Comparison of ENCODE assay signal across 9 mouse cellular contexts in the genomic region with DNA sequence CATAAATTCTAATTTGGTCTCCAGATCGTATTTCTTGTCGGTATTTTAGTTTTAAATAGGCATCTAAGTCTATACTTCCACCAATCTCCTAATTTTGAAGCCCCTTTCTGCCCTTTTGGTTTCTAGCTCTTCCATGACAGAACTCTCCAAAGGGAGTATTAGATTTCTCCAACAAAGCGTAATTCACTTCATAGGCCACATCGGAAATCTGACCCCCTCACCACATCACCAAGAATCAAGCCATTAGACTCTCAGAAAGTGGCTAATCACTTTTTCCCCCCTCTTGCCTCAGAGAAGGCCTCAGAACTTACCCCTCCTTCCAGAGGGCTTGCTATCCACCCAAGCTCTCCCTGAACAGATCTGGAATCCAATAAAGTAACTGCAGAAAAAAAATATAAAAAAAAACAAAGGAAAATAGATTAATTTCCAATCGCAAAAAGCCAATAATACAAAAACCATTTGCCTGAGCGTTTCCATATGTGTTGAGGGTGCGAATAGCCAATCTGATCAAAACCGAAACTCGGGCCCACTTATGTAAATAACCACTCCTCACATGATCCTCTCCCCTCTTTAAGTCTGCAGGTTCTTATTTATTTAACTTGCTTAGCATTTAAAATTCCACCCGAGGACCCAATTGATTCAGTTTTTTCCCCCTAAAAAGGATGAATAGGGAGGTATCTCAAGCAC. TPM values are rescaled to one million over a fixed set of nuclear protein-coding genes. Genes with fewer than 3 reads are reported as not detected.
A peak's percentile ranks its signal among the peaks of the same experiment; 100 is the strongest.
DNase-seq lines count a peak whose midpoint lies in the region; ATAC-seq and TF ChIP-seq lines count a peak whose summit lies in the region.
"Had no signal": no experiment of that assay in that cellular context is flagged by ENCODE, and none has a peak within 500 bp of the region (broad histone marks: within the 10 kb centered on the region; RNA-seq: fewer than 3 reads in every experiment).

No protein-coding gene starts in this region.

- H3K4me3 ChIP-seq in kidney, embryonic 15.5 days (replicated peaks), result peak overlapping the region; percentile 73
- peak overlapping the region; percentile 73 for H3K4me3 ChIP-seq in embryonic facial prominence, embryonic 11.5 days (ENCODE audit: low read depth, low read length)
- H3K4me3 ChIP-seq in hindbrain, embryonic 14.5 days (replicated peaks; ENCODE audit: low read length), result peak overlapping the region; percentile 66
- no peak overlapping the region for H3K4me3 ChIP-seq in myocyte

- no peak overlapping the region for H3K9ac ChIP-seq in kidney, embryonic 15.5 days
- H3K9ac ChIP-seq in embryonic facial prominence, embryonic 11.5 days (replicated peaks; ENCODE audit: low read length), result peak overlapping the region; percentile 81; the same call in 1 of the 2 replicates
- peak overlapping the region; percentile 65 for H3K9ac ChIP-seq in hindbrain, embryonic 14.5 days

- no peak overlapping the region for H3K27ac ChIP-seq in kidney, embryonic 15.5 days
- no peak overlapping the region for H3K27ac ChIP-seq in embryonic facial prominence, embryonic 11.5 days (replicated peaks; ENCODE audit: low read depth, low read length)
- H3K27ac ChIP-seq in hindbrain, embryonic 14.5 days, result peak overlapping the region; percentile 82

- H3K36me3 ChIP-seq in kidney, embryonic 15.5 days, result peaks cover 13% of the 10 kb centered on the region; the same call in 1 of the 2 replicates
- no peaks in the 10 kb centered on the region for H3K36me3 ChIP-seq in embryonic facial prominence, embryonic 11.5 days (replicated peaks; ENCODE audit: control insufficient read depth, insufficient read depth, low read depth, low read length)
- peaks cover 9% of the 10 kb centered on the region for H3K36me3 ChIP-seq in hindbrain, embryonic 14.5 days (replicated peaks; ENCODE audit: control insufficient read depth, insufficient read depth)
- no peaks in the 10 kb centered on the region for H3K36me3 ChIP-seq in myocyte (ENCODE audit: control insufficient read depth, insufficient read depth)

- H3K9me3 ChIP-seq in kidney, embryonic 15.5 days (replicated peaks), result no peaks in the 10 kb centered on the region
- H3K9me3 ChIP-seq in embryonic facial prominence, embryonic 11.5 days (replicated peaks; ENCODE audit: control insufficient read depth, low read length), result no peaks in the 10 kb centered on the region
- H3K9me3 ChIP-seq in hindbrain, embryonic 14.5 days (ENCODE audit: control insufficient read depth, low read length), result no peaks in the 10 kb centered on the region

- TF ChIP-seq POLR2A in myocyte (IDR thresholded peaks at IDR 0.05; ENCODE audit: insufficient read length, low read depth), result no peak

- no peak for DNase-seq in kidney, postnatal 10 days
- peak; percentile 68 for DNase-seq in embryonic facial prominence, embryonic 11.5 days (ENCODE audit: low spot score)
- DNase-seq in hindbrain, embryonic 14.5 days (ENCODE audit: low spot score), result no peak
- DNase-seq in layer of hippocampus, adult 8-10 months (ENCODE audit: low spot score in 2 of 2), result no peak
- no peak for DNase-seq in layer of hippocampus, adult 18-20 months (ENCODE audit: low spot score in 2 of 2)
- no peak for DNase-seq in adrenal gland, postnatal 4 days (ENCODE audit: low spot score in 2 of 2)
- DNase-seq: adrenal gland, postnatal 14 days had no signal

- WGBS in kidney, embryonic 15.5 days, result 32% methylated on average over 10 of the region's 10 CpGs
- 16% methylated on average over 10 of the region's 10 CpGs for WGBS in embryonic facial prominence, embryonic 11.5 days
- WGBS in hindbrain, embryonic 14.5 days, result 35% methylated on average over 10 of the region's 10 CpGs

- ATAC-seq in kidney, embryonic 15.5 days (replicated peaks; ENCODE audit: low FRiP score), result no peak
- no peak for ATAC-seq in embryonic facial prominence, embryonic 11.5 days (replicated peaks; ENCODE audit: insufficient number of reproducible peaks, low FRiP score, low TSS enrichment, low read depth)
- ATAC-seq in hindbrain, embryonic 14.5 days (ENCODE audit: low FRiP score), result no peak

- H3K4me1 ChIP-seq in kidney, embryonic 15.5 days, result peaks cover 53% of the 10 kb centered on the region
- H3K4me1 ChIP-seq in embryonic facial prominence, embryonic 11.5 days (ENCODE audit: control insufficient read depth, insufficient read depth, low read length), result peaks cover 3% of the 10 kb centered on the region; the same call in 1 of the 2 replicates
- peaks cover 22% of the 10 kb centered on the region for H3K4me1 ChIP-seq in hindbrain, embryonic 14.5 days (replicated peaks; ENCODE audit: control insufficient read depth, insufficient read depth, low read length)

- no peaks in the 10 kb centered on the region for H3K79me2 ChIP-seq in myocyte (ENCODE audit: control insufficient read depth, insufficient read depth)

- H3K27me3 ChIP-seq in kidney, embryonic 15.5 days, result no peaks in the 10 kb centered on the region
- H3K27me3 ChIP-seq in embryonic facial prominence, embryonic 11.5 days (ENCODE audit: control insufficient read depth, insufficient read depth, low read length), result no peaks in the 10 kb centered on the region
- no peaks in the 10 kb centered on the region for H3K27me3 ChIP-seq in hindbrain, embryonic 14.5 days (ENCODE audit: control insufficient read depth, insufficient read depth, low read length)
- H3K27me3 ChIP-seq in myocyte (ENCODE audit: control insufficient read depth, insufficient read depth, insufficient read length), result no peaks in the 10 kb centered on the region

- peak overlapping the region; percentile 98 for H3K4me2 ChIP-seq in kidney, embryonic 15.5 days
- peak overlapping the region; percentile 71 for H3K4me2 ChIP-seq in embryonic facial prominence, embryonic 11.5 days (ENCODE audit: low read depth, low read length)
- peak overlapping the region; percentile 63 for H3K4me2 ChIP-seq in hindbrain, embryonic 14.5 days (replicated peaks)
- peak overlapping the region; percentile 16 for H3K4me2 ChIP-seq in myocyte (ENCODE audit: low read depth)

- no peak overlapping the region for H3ac ChIP-seq in myocyte (ENCODE audit: control insufficient read depth, insufficient read length)

TF ChIP-seq in myocyte, 11 proteins besides CTCF, POLR2A, EP300 and RAD21:
- TF ChIP-seq TCF3 (IDR thresholded peaks at IDR 0.05; ENCODE audit: insufficient read length, low read depth), result no peak
- TF ChIP-seq TCF12 (IDR thresholded peaks at IDR 0.05; ENCODE audit: insufficient read depth, poor library complexity, severe bottlenecking), result no peak
- no peak for TF ChIP-seq POLR2AphosphoS2 (IDR thresholded peaks at IDR 0.05; ENCODE audit: insufficient read length, low read depth)
- no peak for TF ChIP-seq MYOD1 (IDR thresholded peaks at IDR 0.05; ENCODE audit: control insufficient read depth in 1 of 3, insufficient read length in 2 of 3, low read depth in 2 of 3)
- TF ChIP-seq CEBPB (IDR thresholded peaks at IDR 0.05; ENCODE audit: insufficient read depth, poor library complexity, severe bottlenecking), result no peak
- TF ChIP-seq USF1 (IDR thresholded peaks at IDR 0.05; ENCODE audit: low read depth), result no peak
- TF ChIP-seq SRF (IDR thresholded peaks at IDR 0.05; ENCODE audit: control insufficient read depth, insufficient read length, low read depth), result no peak
- TF ChIP-seq E2F4 (IDR thresholded peaks at IDR 0.05; ENCODE audit: insufficient read depth), result no peak
- no peak for TF ChIP-seq REST (IDR thresholded peaks at IDR 0.05; ENCODE audit: insufficient read depth, insufficient read length)

RNA-seq across cellular contexts. Expression of gene Epha4, which starts 3.4 kb away (rescaled TPM):
- polyA plus RNA-seq in kidney, embryonic 15.5 days (2015; fragmentation: Nextera tagmentation; extraction: Ambion mirVana), result 17.2 and 18.2 TPM in 2 replicates
- 28.8 and 30.4 TPM in 2 replicates for polyA plus RNA-seq in embryonic facial prominence, embryonic 11.5 days (2014; fragmentation: Nextera tagmentation; extraction: Ambion mirVana)
- polyA plus RNA-seq in hindbrain, embryonic 14.5 days (2014; fragmentation: Nextera tagmentation; extraction: Ambion mirVana), result 49.3 and 50.0 TPM in 2 replicates
- polyA plus RNA-seq in myocyte (2012; fragmentation: generic; extraction: Trizol), result 0.29 TPM
- 100 to 1,000 TPM; 267 to 285 (median 281) TPM for total RNA-seq in layer of hippocampus, adult 8-10 months (2022)
- 100 to 1,000 TPM; 274 to 323 TPM for total RNA-seq in layer of hippocampus, adult 18-20 months (2021)
- 10 to 100 TPM in 1 of 2 experiments, 1 to 10 TPM in 1; 4.5 to 10.1 TPM for total RNA-seq in adrenal gland, postnatal 4 days (2021)

Comparison
In these comparisons a context has a peak if more than half of its experiments do, and no peak if none do; other contexts are left out.
1. H3K4me2 ChIP-seq: peak in every context shown above with its lines; median percentile 98 in kidney, embryonic 15.5 days; 71 in embryonic facial prominence, embryonic 11.5 days; 63 in hindbrain, embryonic 14.5 days; 16 in myocyte.
2. RNA of gene Epha4, which starts 3.4 kb away (polyA plus RNA-seq): 49.3 to 50.0 TPM in hindbrain, embryonic 14.5 days, 28.8 to 30.4 TPM in embryonic facial prominence, embryonic 11.5 days and 17.2 to 18.2 TPM in kidney, embryonic 15.5 days; 0.29 TPM in myocyte (single experiment); every median in the first group is over 10 times any median in the second.